Mouse (Mus musculus) embryonic facial prominence, embryonic 15.5 days (tissue): ENCODE results near the gene Mfap3l. TPM values are rescaled to one million over a fixed set of nuclear protein-coding genes. Genes with fewer than 3 reads are reported as not detected.

Experiments used
- ATAC-seq: fragments of 200-750 bp; cut with Nextera tagmentation; 2 replicates; pipeline ENCODE4 v1.8.0; 2017; ENCODE audit warnings: low read depth, moderate TSS enrichment; ENCODE audit not compliant: insufficient number of reproducible peaks, low FRiP score, low TSS enrichment
- H3K27ac ChIP-seq: fragments of 300-500 bp; sonication (generic); replicated peaks from 2 replicates; pipeline ENCODE4 v1.5.1; 2015; ENCODE audit warnings: mild to moderate bottlenecking, inconsistent platforms
- H3K27me3 ChIP-seq: fragments of 300-500 bp; sonication (generic); 2 replicates; pipeline ENCODE4 v1.6.1; 2015; ENCODE audit warnings: inconsistent platforms
- H3K36me3 ChIP-seq: fragments of 300-500 bp; sonication (generic); 2 replicates; pipeline ENCODE4 v1.6.1; 2015; ENCODE audit warnings: mild to moderate bottlenecking, inconsistent platforms
- H3K4me1 ChIP-seq: fragments of 300-500 bp; sonication (generic); 2 replicates; pipeline ENCODE4 v1.6.1; 2015; ENCODE audit warnings: inconsistent platforms
- H3K4me2 ChIP-seq: fragments of 300-500 bp; sonication (generic); replicated peaks from 2 replicates; pipeline ENCODE4 v1.6.1; 2015; ENCODE audit warnings: mild to moderate bottlenecking, inconsistent platforms
- H3K4me3 ChIP-seq: fragments of 300-500 bp; sonication (generic); replicated peaks from 2 replicates; pipeline ENCODE4 v1.5.1; 2015; ENCODE audit warnings: mild to moderate bottlenecking, inconsistent platforms
- H3K9ac ChIP-seq: fragments of 300-500 bp; sonication (generic); 2 replicates; pipeline ENCODE4 v1.6.1; 2015; ENCODE audit warnings: inconsistent platforms
- H3K9me3 ChIP-seq: fragments of 300-500 bp; sonication (generic); replicated peaks from 2 replicates; pipeline ENCODE4 v1.6.1; 2016; ENCODE audit warnings: inconsistent platforms
- WGBS: fragments of 180-500 bp; shearing (Covaris S2); methylation state at CpG from one replicate; pipeline ENCODE4 v1.1.7; 2015; 5-methylcytosine and 5-hydroxymethylcytosine counted together
- polyA plus RNA-seq: library from polyadenylated mRNA; unstranded; fragments of >200 nt; fragmentation: Nextera tagmentation; extraction: Ambion mirVana; gene quantifications from 2 replicates; pipeline ENCODE4 v1.2.1, GENCODE M21; 2015

The Mfap3l gene
- polyA plus RNA-seq, 1 experiment from 2014 or later, result 3.1 TPM

DNA sequence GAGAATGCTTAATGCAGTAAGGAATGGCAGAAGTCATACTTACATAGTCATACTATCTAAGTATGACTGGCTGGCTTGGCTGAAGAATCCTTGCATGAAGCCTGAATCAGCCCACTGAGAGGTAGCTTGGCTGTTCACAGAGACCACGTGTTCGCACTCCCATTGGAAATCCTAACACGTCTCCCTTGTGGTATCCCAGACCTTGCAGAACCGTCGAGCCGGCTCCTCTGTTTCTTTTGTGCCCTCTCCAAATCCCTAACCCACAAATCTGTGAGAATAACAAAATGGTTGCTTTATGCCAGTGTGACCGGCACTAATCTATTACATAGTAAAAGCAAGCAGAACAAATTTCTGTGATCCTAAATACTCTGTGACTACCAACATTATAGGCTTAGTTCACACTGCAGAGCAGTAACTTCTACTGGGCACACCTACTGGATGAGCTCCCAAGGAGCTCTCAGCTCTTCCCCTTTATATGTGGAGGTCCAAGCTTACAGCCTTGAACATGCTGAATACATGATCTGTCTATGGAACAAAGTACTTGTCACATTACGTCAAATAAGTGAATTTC is 79.0 kb downstream of the Mfap3l start:
- no peak for ATAC-seq
- Histone ChIP-seq H3K4me3 (no peak overlapping the region), H3K4me2 (no peak overlapping the region), H3K4me1 (no peaks in the 10 kb centered on the region), H3K36me3 (no peaks in the 10 kb centered on the region), H3K9ac (no peak overlapping the region), H3K9me3 (no peaks in the 10 kb centered on the region), H3K27me3 (no peaks in the 10 kb centered on the region), H3K27ac (no peak overlapping the region)
- 74% methylated on average over 8 of the region's 8 CpGs for WGBS

DNA sequence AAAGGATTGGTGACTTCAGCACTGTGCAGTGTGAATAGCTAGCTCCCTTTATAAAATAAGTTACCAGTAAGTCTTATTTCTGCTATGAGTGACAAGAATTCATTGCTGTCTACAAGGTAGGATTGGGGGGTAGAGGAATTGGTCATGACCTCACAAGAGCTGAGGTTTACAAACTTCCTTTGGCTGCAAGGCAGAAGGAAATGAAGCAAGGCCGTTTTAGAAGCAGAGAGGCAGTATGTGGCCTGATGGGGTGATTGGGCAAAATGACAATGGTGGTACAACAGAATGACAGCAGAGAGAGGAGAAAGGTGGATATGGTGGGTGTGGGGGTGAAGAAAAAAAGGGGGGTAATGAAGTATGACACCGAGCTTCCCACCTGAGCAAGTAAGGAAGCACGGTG is 82.1 kb downstream of the Mfap3l start:
- H3K9me3 ChIP-seq, result no peaks in the 10 kb centered on the region
- 88% methylated on average over 3 of the region's 3 CpGs for WGBS
- H3K4me1 ChIP-seq, result no peaks in the 10 kb centered on the region

DNA sequence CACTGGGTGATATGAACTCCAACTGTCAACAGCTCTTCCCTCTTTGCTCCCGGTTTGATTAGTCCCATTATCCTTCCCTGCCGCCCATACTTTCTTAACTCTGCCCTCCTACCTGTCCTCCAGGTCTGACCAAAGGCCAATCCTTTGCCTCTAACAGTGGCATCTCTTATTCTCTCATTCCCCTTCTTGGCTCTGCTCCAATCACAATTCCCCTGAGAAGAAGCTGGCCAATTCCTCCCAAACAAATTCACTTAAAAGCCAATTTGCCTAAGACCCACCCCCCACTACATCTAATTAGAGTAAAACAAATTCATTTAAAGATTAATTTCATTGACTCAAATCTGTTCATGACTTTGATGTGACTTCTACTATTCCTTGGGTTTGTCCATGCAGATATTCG is 86.1 kb downstream of the Mfap3l start:
- H3K9me3 ChIP-seq, result no peaks in the 10 kb centered on the region
- no peak overlapping the region for H3K4me2 ChIP-seq
- H3K27me3 ChIP-seq, result no peaks in the 10 kb centered on the region
- no peak for ATAC-seq
- H3K4me3 ChIP-seq, result no peak overlapping the region
- H3K27ac ChIP-seq, result no peak overlapping the region
- 64% methylated on average over 3 of the region's 3 CpGs for WGBS
- H3K36me3 ChIP-seq, result no peaks in the 10 kb centered on the region
- H3K4me1 ChIP-seq, result no peaks in the 10 kb centered on the region
- H3K9ac ChIP-seq, result no peak overlapping the region

More for the DNA sequence above, 82.1 kb downstream of the Mfap3l start:
- H3K4me2 ChIP-seq, result no peak overlapping the region
- no peak overlapping the region for H3K27ac ChIP-seq
- no peaks in the 10 kb centered on the region for H3K36me3 ChIP-seq
- H3K27me3 ChIP-seq, result no peaks in the 10 kb centered on the region
- no peak overlapping the region for H3K4me3 ChIP-seq
- no peak for ATAC-seq
- no peak overlapping the region for H3K9ac ChIP-seq

Other genes starting within 250 kb of the Mfap3l start
- gene Gm10283, start 129.6 kb upstream of the Mfap3l start, polyA plus RNA-seq, result not detected in 2 replicates
- gene Aadat, start 126.9 kb upstream of the Mfap3l start, polyA plus RNA-seq, result 0.08 and 0.16 TPM in 2 replicates